Mouse (Mus musculus) heart, postnatal 0 days (tissue): ENCODE measurements around the gene Ywhah. TPM values are rescaled to one million over a fixed set of nuclear protein-coding genes. Genes with fewer than 3 reads are reported as not detected.
A peak's percentile ranks its signal among the peaks of the same experiment; 100 is the strongest.
"Not testable (repeated sequence)": the region's sequence is repeated elsewhere in the genome, so short reads cannot be mapped to it uniquely, and the experiment has no call there.

Experiments
- ATAC-seq: fragments of 200-750 bp; cut with Nextera tagmentation; 2 replicates; pipeline ENCODE4 v1.8.0; 2017; ENCODE audit warnings: low read depth, moderate number of reproducible peaks, moderate library complexity; ENCODE audit not compliant: insufficient read depth
- DNase-seq: peaks from one replicate; pipeline ENCODE4 v3.0.0-alpha.2; 2016; ENCODE audit warnings: low spot score
- H3K27ac ChIP-seq: fragments of 300-500 bp; sonication (generic); 2 replicates; pipeline ENCODE4 v1.5.1; 2014; ENCODE audit warnings: low read depth, mild to moderate bottlenecking
- H3K27me3 ChIP-seq: fragments of 300-500 bp; sonication (generic); 2 replicates; pipeline ENCODE4 v1.6.1; 2014; ENCODE audit warnings: low read length, mixed read lengths; ENCODE audit not compliant: control insufficient read depth, insufficient read depth
- H3K36me3 ChIP-seq: fragments of 300-500 bp; sonication (generic); replicated peaks from 2 replicates; pipeline ENCODE4 v1.6.1; 2014; ENCODE audit warnings: low read length, mixed read lengths; ENCODE audit not compliant: control insufficient read depth, insufficient read depth
- H3K4me1 ChIP-seq: fragments of 300-500 bp; sonication (generic); 2 replicates; pipeline ENCODE4 v1.6.1; 2014; ENCODE audit warnings: antibody characterized with exemption; ENCODE audit not compliant: control insufficient read depth, insufficient read depth
- H3K4me2 ChIP-seq: fragments of 300-500 bp; sonication (generic); 2 replicates; pipeline ENCODE4 v1.6.1; 2014; ENCODE audit warnings: low read depth, mild to moderate bottlenecking, low read length, moderate library complexity
- H3K4me3 ChIP-seq: fragments of 300-500 bp; sonication (generic); 2 replicates; pipeline ENCODE4 v1.5.1; 2014; ENCODE audit warnings: low read depth, low read length
- H3K9ac ChIP-seq: fragments of 300-500 bp; sonication (generic); replicated peaks from 2 replicates; pipeline ENCODE4 v1.6.1; 2014; ENCODE audit warnings: low read depth, low read length, mixed read lengths
- H3K9me3 ChIP-seq: fragments of 300-500 bp; sonication (generic); replicated peaks from 2 replicates; pipeline ENCODE4 v1.6.1; 2016; ENCODE audit warnings: low read length; ENCODE audit not compliant: control insufficient read depth
- CTCF ChIP-seq: IDR thresholded peaks from 2 replicates; pipeline ENCODE4 v1.5.1; 2016; ENCODE audit warnings: antibody characterized with exemption, control low read depth, low read depth
- EP300 ChIP-seq: IDR thresholded peaks from 2 replicates; pipeline ENCODE4 v1.6.1; 2016; ENCODE audit warnings: antibody characterized with exemption, low read depth
- WGBS: fragments of 180-500 bp; shearing (Covaris S2); extraction: QIAGEN DNeasy Blood & Tissue Kit; methylation state at CpG from one replicate; pipeline ENCODE4 v1.1.7; 2014; 5-methylcytosine and 5-hydroxymethylcytosine counted together
- polyA plus RNA-seq: library from polyadenylated mRNA; unstranded; fragments of >200 nt; fragmentation: Nextera tagmentation; extraction: Ambion mirVana; gene quantifications from 2 replicates; pipeline ENCODE4 v1.2.1, GENCODE M21; 2015
- total RNA-seq: library from RNA; depleted of rRNA; stranded (reverse); fragments of >200 nt; gene quantifications from 2 replicates; pipeline ENCODE4 v1.2.3, GENCODE M21; 2014; ENCODE audit warnings: low replicate concordance

Gene Ywhah
- total and polyA plus RNA-seq, 2 experiments from 2014 or later: 132 to 267 TPM

DNA sequence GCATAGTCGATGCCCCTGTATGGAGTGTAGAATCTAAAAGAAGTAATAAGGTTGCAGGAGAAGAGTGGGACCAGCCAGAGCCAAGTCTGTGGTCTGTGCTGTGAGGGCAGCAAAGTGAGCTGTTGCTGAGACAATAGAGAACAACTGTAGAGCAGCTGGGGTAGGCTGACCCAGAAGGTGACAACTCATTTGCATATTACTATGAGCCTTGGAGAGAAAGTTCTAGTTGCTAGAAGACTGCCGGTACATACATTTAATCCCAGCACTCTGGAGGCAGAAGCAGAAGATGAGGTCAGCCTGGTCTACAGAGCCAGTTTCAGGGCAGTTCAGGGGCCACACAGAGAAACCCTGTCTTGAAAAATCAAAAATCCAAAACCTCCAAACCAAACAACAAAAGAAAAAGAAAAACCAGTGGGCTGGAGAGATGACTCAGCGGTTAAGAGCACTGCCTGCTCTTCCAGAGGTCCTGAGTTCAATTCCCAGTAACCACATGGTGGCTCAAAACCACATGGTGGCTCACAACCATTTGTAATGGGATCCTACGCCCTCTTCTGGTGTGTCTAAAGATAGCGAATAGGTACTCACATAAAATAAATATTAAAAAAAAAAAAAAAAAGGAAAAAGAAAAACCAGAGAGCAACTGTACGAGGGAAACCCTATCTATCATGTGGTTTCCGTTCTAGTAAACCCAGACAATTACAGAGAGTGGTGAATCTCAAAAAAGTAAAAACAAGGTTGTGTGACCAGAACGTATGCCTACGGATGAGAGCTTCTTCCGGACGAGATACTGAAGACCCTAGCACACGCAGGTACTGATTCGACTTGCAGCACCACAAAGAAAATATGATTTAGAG is 20.3 kb downstream of the Ywhah start:
- H3K4me3 ChIP-seq: no peak overlapping the region
- peak overlapping the region; percentile 51 for H3K4me2 ChIP-seq
- no peaks in the 10 kb centered on the region for H3K4me1 ChIP-seq
- 40% methylated on average over 13 of the region's 13 CpGs for WGBS
- no peak for TF ChIP-seq EP300
- H3K9ac ChIP-seq: no peak overlapping the region; the same call in 1 of the 2 replicates
- H3K9me3 ChIP-seq: no peaks in the 10 kb centered on the region
- DNase-seq: no peak
- H3K27me3 ChIP-seq: no peaks in the 10 kb centered on the region
- ATAC-seq: no peak
- no peak overlapping the region for H3K27ac ChIP-seq
- no peaks in the 10 kb centered on the region for H3K36me3 ChIP-seq

DNA sequence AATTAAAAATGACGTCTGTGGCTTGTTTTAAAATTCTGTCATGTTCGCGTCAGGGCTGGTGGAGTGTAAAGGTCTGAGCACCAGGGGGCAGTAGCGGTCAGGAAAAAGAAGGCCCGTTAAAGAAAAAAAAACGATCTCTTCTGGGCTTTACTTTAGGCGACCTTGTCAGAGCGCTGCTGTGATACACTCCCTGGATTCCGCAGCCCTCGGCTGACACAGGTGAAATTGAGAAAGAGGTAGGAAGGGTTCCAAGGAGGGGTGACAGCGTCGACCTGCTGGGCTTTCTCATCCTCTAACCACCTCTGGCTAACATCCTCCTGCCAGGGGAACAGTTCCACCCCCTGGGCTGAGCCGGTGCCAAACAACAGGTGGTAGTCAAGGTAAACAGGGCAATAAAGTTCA is 20.9 kb downstream of the Ywhah start:
- 7% methylated on average over 13 of the region's 13 CpGs for WGBS
- peak overlapping the region; percentile 51 for H3K4me2 ChIP-seq
- H3K27ac ChIP-seq: no peak overlapping the region
- TF ChIP-seq CTCF (peak; percentile 69), EP300 (no peak)
- no peaks in the 10 kb centered on the region for H3K36me3 ChIP-seq
- ATAC-seq (0 out of 2 replicates have a peak, but pooled peaks have one; percentile 44), DNase-seq (peak; percentile 76)
- no peaks in the 10 kb centered on the region for H3K9me3 ChIP-seq
- no peaks in the 10 kb centered on the region for H3K4me1 ChIP-seq
- H3K9ac ChIP-seq: no peak overlapping the region; the same call in 1 of the 2 replicates
- no peaks in the 10 kb centered on the region for H3K27me3 ChIP-seq
- H3K4me3 ChIP-seq: peak overlapping the region; percentile 21; the same call in 1 of the 2 replicates

DNA sequence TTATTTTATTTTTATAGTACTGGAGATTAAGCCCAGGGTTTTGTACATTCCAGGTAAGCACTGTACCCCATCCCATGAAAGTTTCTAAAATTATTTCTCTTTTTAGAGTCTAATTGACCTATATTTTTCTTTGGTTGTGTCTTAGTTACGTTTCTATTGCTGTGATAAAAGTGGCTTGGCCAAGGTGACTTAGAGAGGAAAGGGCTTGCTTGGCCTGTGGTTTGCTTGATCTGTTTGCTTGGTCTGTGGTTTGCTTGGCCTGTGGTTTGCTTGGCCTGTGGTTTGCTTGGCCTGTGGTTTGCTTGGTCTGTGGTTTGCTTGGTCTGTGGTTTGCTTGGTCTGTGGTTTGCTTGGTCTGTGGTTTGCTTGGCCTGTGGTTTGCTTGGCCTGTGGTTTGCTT is 22.1 kb downstream of the Ywhah start:
- H3K27me3 ChIP-seq, H3K9ac ChIP-seq, H3K4me1 ChIP-seq, ATAC-seq, H3K27ac ChIP-seq, H3K36me3 ChIP-seq, H3K9me3 ChIP-seq, H3K4me3 ChIP-seq, H3K4me2 ChIP-seq, DNase-seq: not testable (repeated sequence)
- WGBS: 91% methylated on average over 1 of the region's 1 CpGs

DNA sequence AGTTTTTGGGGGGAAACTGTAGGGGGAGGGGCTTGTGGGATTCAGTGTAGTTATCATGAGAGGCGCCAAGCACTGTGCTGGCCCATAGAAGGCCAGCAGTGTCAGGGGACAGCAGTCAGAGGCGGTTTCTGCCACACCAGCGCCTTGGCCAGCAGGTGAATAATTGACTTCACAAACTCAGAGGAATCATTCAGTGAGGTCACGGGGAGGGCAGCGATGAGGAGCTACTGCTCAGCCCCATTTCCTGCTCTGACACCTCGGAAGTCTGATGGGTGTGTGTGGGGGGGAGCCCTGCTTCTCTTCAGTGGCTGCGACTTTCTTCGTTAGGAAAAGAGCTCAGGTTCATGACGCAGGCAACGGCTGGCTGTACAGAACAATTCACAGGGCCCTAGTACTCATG is 24.8 kb downstream of the Ywhah start:
- TF ChIP-seq EP300: no peak
- no peak for TF ChIP-seq CTCF
- H3K27ac ChIP-seq: no peak overlapping the region
- no peaks in the 10 kb centered on the region for H3K9me3 ChIP-seq
- ATAC-seq (no peak), DNase-seq (no peak)
- 59% methylated on average over 10 of the region's 10 CpGs for WGBS
- H3K9ac ChIP-seq: no peak overlapping the region
- H3K36me3 ChIP-seq: no peaks in the 10 kb centered on the region
- no peak overlapping the region for H3K4me3 ChIP-seq
- H3K27me3 ChIP-seq: no peaks in the 10 kb centered on the region
- no peak overlapping the region for H3K4me2 ChIP-seq
- no peaks in the 10 kb centered on the region for H3K4me1 ChIP-seq

DNA sequence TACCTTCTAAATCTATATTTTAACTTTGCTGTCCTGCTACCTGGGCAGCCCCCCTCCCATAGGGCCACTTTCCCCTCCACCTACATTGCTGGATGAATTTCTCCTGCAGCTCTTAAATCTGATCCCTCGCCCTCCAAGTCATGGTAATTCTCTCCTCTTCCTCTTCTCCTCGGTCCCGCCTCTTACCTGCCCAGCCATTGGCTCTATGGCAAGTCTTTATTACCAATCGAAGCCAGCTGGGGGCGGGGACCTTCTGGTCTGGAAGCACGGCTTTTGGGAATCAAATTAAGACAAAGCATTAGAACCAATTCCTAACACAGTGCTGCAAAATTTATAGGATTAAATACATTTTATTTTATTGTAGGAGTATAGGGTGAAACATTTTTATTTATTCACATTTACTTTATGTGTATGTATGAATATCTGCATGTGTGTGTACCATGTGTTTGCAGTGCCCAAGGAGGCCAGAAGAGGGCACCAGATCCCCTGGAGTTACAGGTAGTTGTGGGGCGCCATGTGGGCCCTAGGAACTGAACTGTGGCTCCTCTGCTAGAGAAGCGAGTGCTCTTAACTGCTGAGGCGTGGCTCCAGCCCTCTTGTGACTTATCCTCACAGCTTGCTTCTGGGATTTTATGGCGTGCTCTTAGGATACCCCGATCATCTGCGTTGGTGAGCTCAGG is 26.2 kb downstream of the Ywhah start:
- Histone ChIP-seq H3K27ac (no peak overlapping the region), H3K9me3 (no peaks in the 10 kb centered on the region), H3K36me3 (no peaks in the 10 kb centered on the region), H3K4me1 (no peaks in the 10 kb centered on the region), H3K4me2 (no peak overlapping the region), H3K9ac (no peak overlapping the region), H3K4me3 (no peak overlapping the region), H3K27me3 (no peaks in the 10 kb centered on the region)
- WGBS: 89% methylated on average over 12 of the region's 12 CpGs
- ATAC-seq: no peak
- TF ChIP-seq EP300: no peak
- no peak for DNase-seq

DNA sequence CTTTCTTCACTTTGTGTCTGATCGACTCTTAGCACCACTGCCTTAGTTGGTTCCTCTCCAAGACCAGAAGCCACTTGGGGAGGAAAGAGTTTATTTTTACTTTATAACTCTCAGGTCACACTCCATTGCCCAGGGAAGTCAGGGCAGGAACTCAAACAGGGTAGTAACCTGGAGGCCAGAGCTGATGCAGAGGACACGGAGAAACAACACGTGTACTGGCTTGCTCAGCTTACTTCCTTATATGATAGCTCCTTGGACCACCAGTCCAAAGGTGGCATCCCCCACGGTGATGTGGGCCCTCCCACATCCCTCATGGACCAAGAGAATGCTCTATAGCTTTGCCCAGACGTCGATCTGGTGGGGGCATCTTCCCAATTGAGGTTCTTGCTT is 26.7 kb downstream of the Ywhah start:
- ATAC-seq: no peak
- Histone ChIP-seq H3K9me3 (no peaks in the 10 kb centered on the region), H3K4me3 (no peak overlapping the region), H3K9ac (no peak overlapping the region), H3K36me3 (no peaks in the 10 kb centered on the region), H3K4me2 (no peak overlapping the region), H3K27ac (no peak overlapping the region), H3K4me1 (no peaks in the 10 kb centered on the region), H3K27me3 (no peaks in the 10 kb centered on the region)
- TF ChIP-seq EP300 (no peak), CTCF (no peak)
- DNase-seq: no peak
- WGBS: 84% methylated on average over 6 of the region's 6 CpGs
